Mouse (Mus musculus) spleen, adult 2 months (tissue): ENCODE data around the gene Srgap3.

ENCODE experiments used
- CTCF ChIP-seq: fragments of 200-500 bp; IDR thresholded peaks from 2 replicates; pipeline ENCODE4 v1.5.1; 2011; ENCODE audit warnings: mild to moderate bottlenecking, inconsistent platforms; ENCODE audit not compliant: insufficient read depth, insufficient read length, insufficient replicate concordance; ENCODE audit errors: extremely low read depth
- POLR2A ChIP-seq: fragments of 200-500 bp; IDR thresholded peaks from 2 replicates; pipeline ENCODE4 v1.6.1; 2011; ENCODE audit warnings: low read depth, low read length, inconsistent platforms

- no peak for TF ChIP-seq CTCF
- TF ChIP-seq POLR2A = no peak
Observed at GRCm38 (mm10) chr6:112717168-112717567, 229.9 kb downstream of the Srgap3 start.
